Mouse (Mus musculus): ENCODE measurements around the gene Zfp982. TPM values are rescaled to one million over a fixed set of nuclear protein-coding genes. Genes with fewer than 3 reads are reported as not detected.
"Not testable (repeated sequence)": the region's sequence is repeated elsewhere in the genome, so short reads cannot be mapped to it uniquely, and the experiment has no call there.

Zfp982 gene
- 1.7 TPM in 2 replicates for total RNA-seq (2012; rRNA removed)
- under 1 TPM in 1 of 2 experiments, not detected in 1; 0.99 TPM for polyA plus RNA-seq (2012; ENCODE audit: insufficient read depth in 1 of 2, insufficient read length in 2 of 2, low read depth in 1 of 2, low replicate concordance in 2 of 2, missing spikeins in 1 of 2)

- H3K4me3 ChIP-seq (ENCODE audit: control insufficient read depth in 1 of 2, insufficient read depth in 1 of 2, low read depth in 2 of 2, low read length in 2 of 2); H3K4me1 ChIP-seq (ENCODE audit: control insufficient read depth in 1 of 2, insufficient read depth in 2 of 2, low read length in 2 of 2); H3K36me3 ChIP-seq (ENCODE audit: control insufficient read depth in 1 of 2, insufficient read depth in 2 of 2, low read length in 2 of 2); H3K27me3 ChIP-seq (ENCODE audit: control insufficient read depth in 1 of 2, insufficient read depth in 2 of 2, low read length in 2 of 2); H3K9ac ChIP-seq (ENCODE audit: control insufficient read depth, low read depth, low read length, poor library complexity, severe bottlenecking); H3K9me3 ChIP-seq (replicated peaks; ENCODE audit: insufficient read depth, low read length); H3K79me2 ChIP-seq (ENCODE audit: control insufficient read depth, insufficient read depth, low read length, poor library complexity); DNase-seq (ENCODE audit: low read depth, low spot score); H3K27ac ChIP-seq (ENCODE audit: control insufficient read depth, low read depth, low read length): not testable (repeated sequence)
Measured at GRCm38 (mm10) chr4:147492117-147492516, at the start of gene Zfp982. Zfp982 (plus strand) TSS chr4:147492417.

DNA sequence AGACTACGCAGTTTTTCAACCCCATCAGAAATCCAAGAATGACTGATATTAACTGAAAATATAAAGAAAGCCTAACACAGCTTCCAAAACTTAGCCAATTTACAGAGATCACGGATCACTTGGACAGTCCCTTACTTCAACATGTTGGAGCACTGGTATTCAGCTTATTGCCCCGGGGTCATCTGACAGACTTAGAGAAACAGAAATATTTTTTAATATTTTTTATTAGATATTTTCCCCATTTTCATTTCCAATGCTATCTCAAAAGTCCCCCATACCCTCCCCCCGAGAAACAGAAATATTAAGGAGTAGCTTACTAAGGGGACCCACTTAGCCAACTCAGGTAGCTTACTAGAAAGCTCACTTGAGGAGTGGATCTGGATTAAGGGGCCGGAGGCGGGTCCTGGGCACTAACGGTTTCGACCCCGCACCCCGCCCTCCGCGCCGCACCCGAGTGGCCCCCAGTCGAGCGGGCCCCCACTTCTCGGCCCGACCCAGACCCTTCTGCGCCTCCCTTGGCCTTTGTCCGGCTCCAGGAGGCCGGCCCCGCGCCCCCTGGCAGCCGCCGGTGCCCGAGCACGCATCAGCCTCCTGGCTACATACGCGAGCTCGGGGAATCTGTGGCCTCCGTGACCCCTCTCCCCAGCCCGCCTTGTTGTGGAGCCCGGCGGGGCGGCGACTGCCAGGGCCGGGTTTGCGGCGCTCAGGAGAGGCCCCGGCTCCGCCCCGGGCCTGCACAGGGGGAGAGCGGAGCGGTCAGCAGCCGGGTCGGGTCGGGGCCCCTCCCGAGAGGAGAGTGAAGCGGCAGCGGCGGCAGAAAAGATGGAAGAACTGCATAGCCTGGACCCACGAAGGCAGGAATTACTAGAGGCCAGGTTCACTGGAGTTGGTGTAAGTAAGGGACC, 49.3 kb upstream of the Zfp982 start:
- not testable (repeated sequence) for H3K27ac ChIP-seq (ENCODE audit: control insufficient read depth, low read depth, low read length); H3K79me2 ChIP-seq (ENCODE audit: control insufficient read depth, insufficient read depth, low read length, poor library complexity); H3K4me3 ChIP-seq (ENCODE audit: control insufficient read depth in 1 of 2, insufficient read depth in 1 of 2, low read depth in 2 of 2, low read length in 2 of 2); H3K9me3 ChIP-seq (replicated peaks; ENCODE audit: insufficient read depth, low read length); H3K4me1 ChIP-seq (ENCODE audit: control insufficient read depth in 1 of 2, insufficient read depth in 2 of 2, low read length in 2 of 2); H3K36me3 ChIP-seq (ENCODE audit: control insufficient read depth in 1 of 2, insufficient read depth in 2 of 2, low read length in 2 of 2); H3K27me3 ChIP-seq (ENCODE audit: control insufficient read depth in 1 of 2, insufficient read depth in 2 of 2, low read length in 2 of 2); H3K9ac ChIP-seq (ENCODE audit: control insufficient read depth, low read depth, low read length, poor library complexity, severe bottlenecking); DNase-seq (ENCODE audit: low read depth, low spot score)

GRCm38 (mm10) chr4:147443554-147443927, 48.7 kb upstream of the Zfp982 start:
- H3K9ac ChIP-seq (ENCODE audit: control insufficient read depth, low read depth, low read length, poor library complexity, severe bottlenecking); H3K36me3 ChIP-seq (ENCODE audit: control insufficient read depth in 1 of 2, insufficient read depth in 2 of 2, low read length in 2 of 2); H3K4me1 ChIP-seq (ENCODE audit: control insufficient read depth in 1 of 2, insufficient read depth in 2 of 2, low read length in 2 of 2); H3K27me3 ChIP-seq (ENCODE audit: control insufficient read depth in 1 of 2, insufficient read depth in 2 of 2, low read length in 2 of 2); H3K79me2 ChIP-seq (ENCODE audit: control insufficient read depth, insufficient read depth, low read length, poor library complexity); H3K27ac ChIP-seq (ENCODE audit: control insufficient read depth, low read depth, low read length); DNase-seq (ENCODE audit: low read depth, low spot score); H3K9me3 ChIP-seq (replicated peaks; ENCODE audit: insufficient read depth, low read length): not testable (repeated sequence)
- H3K4me3 ChIP-seq (ENCODE audit: control insufficient read depth in 1 of 2, insufficient read depth in 1 of 2, low read depth in 2 of 2, low read length in 2 of 2), result 0 out of 4 replicates have a peak overlapping the region, but pooled peaks of 1 of the 2 experiments have one; percentile 15

GRCm38 (mm10) chr4:147445371-147445770, 46.8 kb upstream of the Zfp982 start:
- not testable (repeated sequence) for H3K36me3 ChIP-seq (ENCODE audit: control insufficient read depth in 1 of 2, insufficient read depth in 2 of 2, low read length in 2 of 2); DNase-seq (ENCODE audit: low read depth, low spot score); H3K9ac ChIP-seq (ENCODE audit: control insufficient read depth, low read depth, low read length, poor library complexity, severe bottlenecking); H3K27ac ChIP-seq (ENCODE audit: control insufficient read depth, low read depth, low read length); H3K27me3 ChIP-seq (ENCODE audit: control insufficient read depth in 1 of 2, insufficient read depth in 2 of 2, low read length in 2 of 2); H3K9me3 ChIP-seq (replicated peaks; ENCODE audit: insufficient read depth, low read length); H3K4me1 ChIP-seq (ENCODE audit: control insufficient read depth in 1 of 2, insufficient read depth in 2 of 2, low read length in 2 of 2); H3K4me3 ChIP-seq (ENCODE audit: control insufficient read depth in 1 of 2, insufficient read depth in 1 of 2, low read depth in 2 of 2, low read length in 2 of 2); H3K79me2 ChIP-seq (ENCODE audit: control insufficient read depth, insufficient read depth, low read length, poor library complexity)

GRCm38 (mm10) chr4:147448358-147448757, 43.9 kb upstream of the Zfp982 start:
- H3K27ac ChIP-seq (ENCODE audit: control insufficient read depth, low read depth, low read length), result no peak overlapping the region
- no peak overlapping the region for H3K9ac ChIP-seq (ENCODE audit: control insufficient read depth, low read depth, low read length, poor library complexity, severe bottlenecking)
- TF ChIP-seq RAD21 (IDR thresholded peaks at IDR 0.05; ENCODE audit: low read depth, low read length), result no peak
- no peak for TF ChIP-seq MAFK (IDR thresholded peaks at IDR 0.05; ENCODE audit: borderline replicate concordance, low read depth, low read length)
- TF ChIP-seq RCOR1 (IDR thresholded peaks at IDR 0.05; ENCODE audit: low read depth, low read length), result no peak
- TF ChIP-seq CHD2 (IDR thresholded peaks at IDR 0.05; ENCODE audit: low read length), result no peak
- no peak for TF ChIP-seq ZMIZ1 (IDR thresholded peaks at IDR 0.05; ENCODE audit: low read depth, low read length)
- TF ChIP-seq POLR2A (IDR thresholded peaks at IDR 0.05; ENCODE audit: control insufficient read depth in 1 of 2, insufficient read depth in 1 of 2, low read depth in 1 of 2, low read length in 2 of 2, poor library complexity in 1 of 2), result no peak
- TF ChIP-seq SIN3A (IDR thresholded peaks at IDR 0.05; ENCODE audit: low read length), result no peak
- no peak for TF ChIP-seq UBTF (IDR thresholded peaks at IDR 0.05; ENCODE audit: borderline replicate concordance, insufficient read depth, low read depth, low read length)
- TF ChIP-seq NELFE (IDR thresholded peaks at IDR 0.05; ENCODE audit: low read depth, low read length), result no peak
- H3K4me3 ChIP-seq (ENCODE audit: control insufficient read depth in 1 of 2, insufficient read depth in 1 of 2, low read depth in 2 of 2, low read length in 2 of 2), result no peak overlapping the region; a peak in 1 of 4 replicates
- no peaks in the 10 kb centered on the region for H3K27me3 ChIP-seq (ENCODE audit: control insufficient read depth in 1 of 2, insufficient read depth in 2 of 2, low read length in 2 of 2)
- H3K79me2 ChIP-seq (ENCODE audit: control insufficient read depth, insufficient read depth, low read length, poor library complexity), result peaks cover 3% of the 10 kb centered on the region
- H3K36me3 ChIP-seq (ENCODE audit: control insufficient read depth in 1 of 2, insufficient read depth in 2 of 2, low read length in 2 of 2), result no peaks in the 10 kb centered on the region
- H3K9me3 ChIP-seq (replicated peaks; ENCODE audit: insufficient read depth, low read length), result no peaks in the 10 kb centered on the region
- 0 out of 4 replicates have a peak, but pooled peaks cover 0 to 2% of the 10 kb centered on the region in 2 experiments for H3K4me1 ChIP-seq (ENCODE audit: control insufficient read depth in 1 of 2, insufficient read depth in 2 of 2, low read length in 2 of 2)
- DNase-seq (ENCODE audit: low read depth, low spot score), result no peak

Measured in MEL (cell line).